8 mouse cellular contexts compared by ENCODE assay signal in the genomic region with DNA sequence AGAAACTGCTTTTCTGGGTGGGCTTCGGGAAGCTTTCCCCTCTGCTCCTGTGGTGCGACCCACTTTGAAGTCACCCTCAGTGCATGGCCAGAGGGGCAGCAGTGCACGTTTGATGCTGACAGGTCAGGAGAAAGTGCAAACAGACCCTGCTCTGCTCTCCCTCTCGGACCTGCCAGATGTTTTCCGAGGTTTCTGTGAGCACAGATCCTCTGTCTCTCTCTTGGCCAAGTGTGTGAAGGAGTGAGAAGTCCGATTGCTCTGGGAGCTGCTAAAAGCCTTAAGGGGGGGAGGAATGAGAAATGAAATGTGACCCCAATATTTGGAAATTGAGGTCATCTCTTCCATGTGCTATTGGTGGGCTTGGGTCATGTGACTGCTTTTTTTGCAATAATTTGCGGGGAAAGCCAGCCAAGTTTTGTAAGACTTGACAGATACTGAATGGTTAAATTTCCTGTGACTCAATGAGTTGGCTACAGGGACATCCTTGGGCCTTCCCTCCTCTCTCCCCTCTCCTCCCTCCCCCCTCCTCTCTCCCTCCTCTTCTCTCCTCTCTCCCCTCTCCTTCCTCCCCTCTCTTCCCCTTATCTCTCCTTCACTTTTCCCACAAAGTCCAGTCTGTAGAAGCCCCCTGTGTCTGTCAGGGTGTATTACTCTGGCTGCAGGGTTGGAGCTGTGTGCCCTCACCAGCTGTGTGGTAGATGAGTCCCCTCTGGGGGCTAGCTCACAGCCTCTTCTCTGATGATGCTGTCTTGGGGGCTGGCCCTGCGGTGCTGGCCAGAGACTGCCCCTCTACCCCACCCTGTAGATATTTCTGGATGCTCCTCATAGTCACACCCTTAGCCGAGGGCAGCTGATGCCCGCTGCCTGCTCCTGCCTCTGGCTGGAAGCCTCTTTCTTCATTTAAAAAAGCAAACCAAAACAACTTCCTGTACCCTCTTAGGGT. TPM values are rescaled to one million over a fixed set of nuclear protein-coding genes. Genes with fewer than 3 reads are reported as not detected.
DNase-seq lines count a peak whose midpoint lies in the region; ATAC-seq and TF ChIP-seq lines count a peak whose summit lies in the region.

No protein-coding gene starts in this region.

- peak; percentile 58 for DNase-seq in 3134 (ENCODE audit: extremely low read depth, insufficient read length, low spot score)
- peak; percentile 58 for DNase-seq in embryo, embryonic 10 days (ENCODE audit: low spot score)
- no peak for DNase-seq in heart, embryonic 10.5 days (ENCODE audit: low spot score)
- DNase-seq in spleen, postnatal 10 days (ENCODE audit: low spot score in 2 of 2): no peak
- no peak for DNase-seq in frontal cortex, postnatal 25 days (ENCODE audit: low spot score in 2 of 2)
- no peak for DNase-seq in cerebellum, adult 2 months

- 12% methylated on average over 10 of the region's 10 CpGs for WGBS in heart, embryonic 10.5 days
- 24% methylated on average over 10 of the region's 10 CpGs for WGBS in kidney, embryonic 15.5 days
- 34% methylated on average over 10 of the region's 10 CpGs for WGBS in cerebellum, adult 2 months

- H3K4me2 ChIP-seq in kidney, embryonic 15.5 days: peak overlapping the region; percentile 98

- peak overlapping the region; percentile 65 for H3K27ac ChIP-seq in heart, embryonic 10.5 days
- H3K27ac ChIP-seq in kidney, embryonic 15.5 days: peak overlapping the region; percentile 88
- H3K27ac ChIP-seq in cerebellum, adult 2 months (ENCODE audit: insufficient read depth, low read length): no peak overlapping the region

- peaks cover 3% of the 10 kb centered on the region; the same call in 1 of the 2 replicates for H3K27me3 ChIP-seq in heart, embryonic 10.5 days (ENCODE audit: insufficient read depth, poor library complexity, severe bottlenecking)
- peaks cover 15% of the 10 kb centered on the region for H3K27me3 ChIP-seq in kidney, embryonic 15.5 days
- H3K27me3 ChIP-seq in cerebellum, adult 2 months (ENCODE audit: control insufficient read depth, insufficient read depth, low read length): peaks cover 2% of the 10 kb centered on the region; the same call in 1 of the 2 replicates

- no peaks in the 10 kb centered on the region for H3K9me3 ChIP-seq in heart, embryonic 10.5 days
- H3K9me3 ChIP-seq in kidney, embryonic 15.5 days (replicated peaks): no peaks in the 10 kb centered on the region

- no peak for TF ChIP-seq CTCF in cerebellum, adult 2 months (IDR thresholded peaks at IDR 0.05; ENCODE audit: borderline replicate concordance, insufficient read depth, low read depth, low read length)

- H3K4me1 ChIP-seq in heart, embryonic 10.5 days: peaks cover 63% of the 10 kb centered on the region
- H3K4me1 ChIP-seq in kidney, embryonic 15.5 days: peaks cover 46% of the 10 kb centered on the region
- H3K4me1 ChIP-seq in cerebellum, adult 2 months (ENCODE audit: control insufficient read depth, insufficient read depth, low read length): no peaks in the 10 kb centered on the region

- H3K36me3 ChIP-seq in heart, embryonic 10.5 days: no peaks in the 10 kb centered on the region
- no peaks in the 10 kb centered on the region for H3K36me3 ChIP-seq in kidney, embryonic 15.5 days

- TF ChIP-seq POLR2A in cerebellum, adult 2 months (IDR thresholded peaks at IDR 0.05; ENCODE audit: borderline replicate concordance, insufficient read depth, low read length): no peak

- peak overlapping the region; percentile 71; the same call in 1 of the 2 replicates for H3K9ac ChIP-seq in kidney, embryonic 15.5 days

- no peak for ATAC-seq in kidney, embryonic 15.5 days (replicated peaks; ENCODE audit: low FRiP score)
- peak; percentile 13 for ATAC-seq in megakaryocyte, adult 5-6 weeks (ENCODE audit: poor library complexity, severe bottlenecking)

- H3K4me3 ChIP-seq in heart, embryonic 10.5 days: peak overlapping the region; percentile 79
- H3K4me3 ChIP-seq in kidney, embryonic 15.5 days (replicated peaks): peak overlapping the region; percentile 75
- H3K4me3 ChIP-seq in cerebellum, adult 2 months (replicated peaks; ENCODE audit: insufficient read depth, low read depth, low read length): no peak overlapping the region

RNA-seq across cellular contexts. Expression of a gene that starts 2.6 kb away (rescaled TPM):
- polyA plus RNA-seq in heart, embryonic 10.5 days (2016; fragmentation: Nextera tagmentation; extraction: Ambion mirVana): 31.3 and 37.4 TPM in 2 replicates
- polyA plus RNA-seq in kidney, embryonic 15.5 days (2015; fragmentation: Nextera tagmentation; extraction: Ambion mirVana): 51.0 and 62.1 TPM in 2 replicates
- 0.78 and 2.2 TPM in 2 replicates for total RNA-seq in megakaryocyte, adult 5-6 weeks (2015)
- 0.77 and 1.1 TPM in 2 replicates for total RNA-seq in megakaryocyte, adult 5-6 weeks (2017)
- 12.9 and 15.3 TPM in 2 replicates for polyA plus RNA-seq in cerebellum, adult 2 months (2012; rRNA removed)

Comparison
In these comparisons a context has a peak if more than half of its experiments do, and no peak if none do; other contexts are left out.
1. DNase-seq: peak in 3134 (single experiment) and embryo, embryonic 10 days (single experiment); none in heart, embryonic 10.5 days (single experiment), spleen, postnatal 10 days (0 of 2), frontal cortex, postnatal 25 days (0 of 2) and cerebellum, adult 2 months (0 of 2).